Comparison of ENCODE assay signal across 8 mouse cellular contexts in the genomic region with DNA sequence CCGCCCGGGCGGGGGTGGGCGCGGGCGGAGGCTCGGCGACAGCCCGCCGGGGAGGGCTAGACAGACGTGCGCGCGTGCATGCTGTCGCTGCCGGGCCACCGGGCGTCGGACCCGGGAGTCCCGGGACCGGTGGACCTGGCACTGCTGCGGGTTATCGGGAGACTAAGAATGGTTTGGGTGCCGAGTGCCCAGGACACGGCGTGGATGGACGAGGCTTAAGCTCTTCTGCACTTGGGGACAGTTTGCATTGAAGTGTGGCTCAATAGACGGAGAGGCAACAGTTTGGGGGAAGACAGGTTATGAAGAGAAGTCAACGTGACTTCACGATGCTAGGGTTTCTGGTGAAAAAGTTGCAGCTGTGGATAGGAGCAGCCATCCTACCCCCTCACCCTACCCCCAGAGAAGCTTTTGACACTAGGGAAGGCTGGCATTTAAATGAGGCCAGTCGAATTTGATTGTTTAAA. TPM values are rescaled to one million over a fixed set of nuclear protein-coding genes. Genes with fewer than 3 reads are reported as not detected.
DNase-seq lines count a peak whose midpoint lies in the region; ATAC-seq and TF ChIP-seq lines count a peak whose summit lies in the region.

No protein-coding gene starts in this region.

- no peak for TF ChIP-seq CTCF in kidney, postnatal 0 days (IDR thresholded peaks at IDR 0.05; ENCODE audit: low read depth)
- TF ChIP-seq CTCF in bone marrow, adult 2 months (IDR thresholded peaks at IDR 0.05; ENCODE audit: control insufficient read depth, insufficient read depth, low read length): no peak
- no peak for TF ChIP-seq CTCF in liver, postnatal 0 days (IDR thresholded peaks at IDR 0.05; ENCODE audit: low read depth)

- peaks cover 9% of the 10 kb centered on the region; the same call in 1 of the 2 replicates for H3K4me1 ChIP-seq in kidney, postnatal 0 days (replicated peaks; ENCODE audit: insufficient read depth, low read length)
- no peaks in the 10 kb centered on the region; the same call in 1 of the 2 replicates for H3K4me1 ChIP-seq in bone marrow, adult 2 months (ENCODE audit: control insufficient read depth, insufficient read depth, low read length)
- peaks cover 16% of the 10 kb centered on the region for H3K4me1 ChIP-seq in liver, postnatal 0 days (ENCODE audit: insufficient read depth)

- H3K4me3 ChIP-seq in kidney, postnatal 0 days (replicated peaks; ENCODE audit: low read depth, low read length): peak overlapping the region; percentile 93
- H3K4me3 ChIP-seq in bone marrow, adult 2 months (replicated peaks; ENCODE audit: control insufficient read depth, low read depth, low read length): peak overlapping the region; percentile 95
- peak overlapping the region; percentile 78 for H3K4me3 ChIP-seq in liver, postnatal 0 days (ENCODE audit: low read depth, low read length)

- no peak for TF ChIP-seq POLR2A in bone marrow, adult 2 months (IDR thresholded peaks at IDR 0.05; ENCODE audit: borderline replicate concordance, control insufficient read depth, low read depth, low read length)

- H3K9me3 ChIP-seq in kidney, postnatal 0 days (replicated peaks; ENCODE audit: low read length): no peaks in the 10 kb centered on the region
- no peaks in the 10 kb centered on the region for H3K9me3 ChIP-seq in liver, postnatal 0 days (ENCODE audit: low read length)

- no peak for TF ChIP-seq EP300 in liver, postnatal 0 days (IDR thresholded peaks at IDR 0.05; ENCODE audit: low read depth)

- no peaks in the 10 kb centered on the region for H3K36me3 ChIP-seq in kidney, postnatal 0 days (ENCODE audit: insufficient read depth, low read length)
- no peaks in the 10 kb centered on the region for H3K36me3 ChIP-seq in liver, postnatal 0 days (replicated peaks; ENCODE audit: insufficient read depth, low read length)

- peak overlapping the region; percentile 85 for H3K9ac ChIP-seq in kidney, postnatal 0 days (ENCODE audit: low read depth, low read length)
- H3K9ac ChIP-seq in liver, postnatal 0 days (replicated peaks): peak overlapping the region; percentile 60

- peak overlapping the region; percentile 89 for H3K27ac ChIP-seq in kidney, postnatal 0 days
- H3K27ac ChIP-seq in bone marrow, adult 2 months (ENCODE audit: control insufficient read depth, insufficient read depth, low read depth, low read length, poor library complexity): peak overlapping the region; percentile 50; the same call in 1 of the 2 replicates
- no peak overlapping the region for H3K27ac ChIP-seq in liver, postnatal 0 days (ENCODE audit: low read depth)

- H3K27me3 ChIP-seq in kidney, postnatal 0 days (ENCODE audit: insufficient read depth, low read length): no peaks in the 10 kb centered on the region
- peaks cover 14% of the 10 kb centered on the region for H3K27me3 ChIP-seq in liver, postnatal 0 days (ENCODE audit: insufficient read depth, low read length)

- no peak for DNase-seq in kidney, postnatal 0 days (ENCODE audit: low spot score)
- no peak for DNase-seq in kidney, adult 8-10 months
- peak; percentile 22 for DNase-seq in ES-CJ7 (ENCODE audit: low read depth, low spot score)
- peak; percentile 27 for DNase-seq in heart, postnatal 4 days
- DNase-seq in liver, postnatal 0 days: no peak
- no peak for DNase-seq in urinary bladder, postnatal 25 days (ENCODE audit: low spot score)
- no peak for DNase-seq in layer of hippocampus, postnatal 36 days

- WGBS in kidney, postnatal 0 days: under 1% methylated on average over 32 of the region's 32 CpGs
- under 1% methylated on average over 32 of the region's 32 CpGs for WGBS in bone marrow, adult 2 months
- WGBS in liver, postnatal 0 days (ENCODE audit: insufficient replicate concordance): under 1% methylated on average over 19 of the region's 32 CpGs

- peak overlapping the region; percentile 93 for H3K4me2 ChIP-seq in kidney, postnatal 0 days (ENCODE audit: low read length)
- peak overlapping the region; percentile 100 for H3K4me2 ChIP-seq in liver, postnatal 0 days (ENCODE audit: low read depth, low read length)

- ATAC-seq in kidney, postnatal 0 days (replicated peaks; ENCODE audit: low FRiP score, low read depth): no peak
- ATAC-seq in liver, postnatal 0 days: no peak

RNA-seq across cellular contexts. Expression of a gene that starts 1.3 kb away (rescaled TPM):
- 44.5 and 50.8 TPM in 2 replicates for polyA plus RNA-seq in kidney, postnatal 0 days (2015; fragmentation: Nextera tagmentation; extraction: Ambion mirVana)
- polyA plus RNA-seq in bone marrow, adult 2 months (2011; ENCODE audit: insufficient read depth, insufficient read length, low replicate concordance, missing spikeins): 11.4 and 16.8 TPM in 2 replicates
- 10 to 100 TPM; 17.5 to 19.9 TPM for total RNA-seq in heart, postnatal 4 days (2021)
- polyA plus RNA-seq in liver, postnatal 0 days (2015; fragmentation: Nextera tagmentation; extraction: Ambion mirVana): 1.9 and 2.0 TPM in 2 replicates
- 10 to 100 TPM; 84.1 to 84.8 TPM for total RNA-seq in layer of hippocampus, postnatal 36 days (2021)

Comparison
In these comparisons a context has a peak if more than half of its experiments do, and no peak if none do; other contexts are left out.
1. DNase-seq: peak in ES-CJ7 (single experiment) and heart, postnatal 4 days (single experiment); none in kidney, postnatal 0 days (single experiment), kidney, adult 8-10 months (0 of 2), liver, postnatal 0 days (single experiment), urinary bladder, postnatal 25 days (single experiment) and layer of hippocampus, postnatal 36 days (0 of 2).
2. Peak in every context shown above with its lines, with median percentiles within 50 percentile points of each other: H3K4me3 ChIP-seq.